Mouse (Mus musculus) ES-E14 (cell line): ENCODE results near the gene Dnajb1.

ENCODE experiments used
- CHD2 ChIP-seq: IDR thresholded peaks from 2 replicates; pipeline ENCODE4 v1.6.1; 2014; ENCODE audit warnings: mild to moderate bottlenecking, low read depth, low read length, inconsistent platforms
- HCFC1 ChIP-seq: IDR thresholded peaks from 2 replicates; pipeline ENCODE4 v1.6.1; 2012; ENCODE audit warnings: low read length, inconsistent platforms, borderline replicate concordance; ENCODE audit not compliant: insufficient read depth
- ZC3H11A ChIP-seq: IDR thresholded peaks from 2 replicates; pipeline ENCODE4 v1.6.1; 2012; ENCODE audit warnings: low read depth, mild to moderate bottlenecking, inconsistent platforms, low read length, borderline replicate concordance
- ZNF384 ChIP-seq: IDR thresholded peaks from 2 replicates; pipeline ENCODE4 v1.6.1; 2012; ENCODE audit warnings: low read depth, low read length, inconsistent platforms

GRCm38 (mm10) chr8:83568755-83569154 lies 39.2 kb upstream of the Dnajb1 start:
- TF ChIP-seq ZC3H11A: no peak
- TF ChIP-seq ZNF384: no peak
- no peak for TF ChIP-seq HCFC1
- TF ChIP-seq CHD2: no peak
